Mouse (Mus musculus): Measurements from ENCODE around the gene Exog.
A peak's percentile ranks its signal among the peaks of the same experiment; 100 is the strongest.

The Exog gene

GRCm38 (mm10) chr9:119444738-119445429, at the start of gene Exog:
Exog (plus strand) TSS chr9:119444943.
- DNase-seq (ENCODE audit: low spot score) = peak; percentile 98

DNA sequence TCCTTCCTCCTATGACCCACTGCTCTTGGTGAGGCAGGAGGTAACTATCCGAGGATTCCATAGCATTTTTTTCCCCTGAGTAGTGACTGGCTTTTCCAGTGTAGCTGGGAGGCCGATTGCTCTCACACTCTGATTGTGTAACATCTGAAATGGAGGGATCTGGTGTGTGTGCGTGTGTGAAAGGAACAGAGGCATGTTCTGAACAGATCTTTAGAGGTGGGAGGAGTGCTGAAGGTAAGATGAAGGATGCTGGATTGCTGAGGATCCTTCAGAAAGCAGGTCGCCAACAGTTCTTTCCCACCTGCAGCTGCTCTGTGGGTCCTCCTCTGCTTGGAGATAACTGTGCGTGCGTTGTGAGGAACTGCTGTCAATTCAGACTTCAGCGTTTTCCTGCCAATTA, 43.4 kb upstream of the Exog start:
- DNase-seq (ENCODE audit: low spot score) = no peak

DNA sequence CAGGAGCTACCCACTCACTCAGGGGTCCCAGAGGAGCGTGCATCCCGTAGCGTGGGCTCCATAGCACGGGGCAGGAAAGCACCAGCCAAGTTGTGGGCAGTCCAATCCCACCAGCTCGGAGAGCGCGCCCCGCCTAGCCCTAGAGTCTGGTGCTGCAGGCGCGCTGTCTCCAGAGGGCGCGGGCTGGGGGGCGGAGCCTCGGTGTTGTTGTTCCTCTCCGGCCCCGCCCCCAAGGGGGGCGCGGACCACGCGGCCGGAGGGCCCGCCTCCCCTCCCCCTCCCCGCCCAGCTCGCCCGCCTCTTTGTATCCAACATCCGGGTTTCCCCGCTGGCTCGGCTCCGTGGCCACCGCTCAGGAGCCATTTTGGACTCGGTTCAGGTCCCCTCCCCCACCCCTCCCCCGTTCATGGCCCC, 42.9 kb upstream of the Exog start, which contains the start of gene Acvr2b:
Gene Acvr2b (plus strand): TSS at position 318 of the 414 bp plus-strand sequence.
- peak; percentile 96 for DNase-seq (ENCODE audit: low spot score)

DNA sequence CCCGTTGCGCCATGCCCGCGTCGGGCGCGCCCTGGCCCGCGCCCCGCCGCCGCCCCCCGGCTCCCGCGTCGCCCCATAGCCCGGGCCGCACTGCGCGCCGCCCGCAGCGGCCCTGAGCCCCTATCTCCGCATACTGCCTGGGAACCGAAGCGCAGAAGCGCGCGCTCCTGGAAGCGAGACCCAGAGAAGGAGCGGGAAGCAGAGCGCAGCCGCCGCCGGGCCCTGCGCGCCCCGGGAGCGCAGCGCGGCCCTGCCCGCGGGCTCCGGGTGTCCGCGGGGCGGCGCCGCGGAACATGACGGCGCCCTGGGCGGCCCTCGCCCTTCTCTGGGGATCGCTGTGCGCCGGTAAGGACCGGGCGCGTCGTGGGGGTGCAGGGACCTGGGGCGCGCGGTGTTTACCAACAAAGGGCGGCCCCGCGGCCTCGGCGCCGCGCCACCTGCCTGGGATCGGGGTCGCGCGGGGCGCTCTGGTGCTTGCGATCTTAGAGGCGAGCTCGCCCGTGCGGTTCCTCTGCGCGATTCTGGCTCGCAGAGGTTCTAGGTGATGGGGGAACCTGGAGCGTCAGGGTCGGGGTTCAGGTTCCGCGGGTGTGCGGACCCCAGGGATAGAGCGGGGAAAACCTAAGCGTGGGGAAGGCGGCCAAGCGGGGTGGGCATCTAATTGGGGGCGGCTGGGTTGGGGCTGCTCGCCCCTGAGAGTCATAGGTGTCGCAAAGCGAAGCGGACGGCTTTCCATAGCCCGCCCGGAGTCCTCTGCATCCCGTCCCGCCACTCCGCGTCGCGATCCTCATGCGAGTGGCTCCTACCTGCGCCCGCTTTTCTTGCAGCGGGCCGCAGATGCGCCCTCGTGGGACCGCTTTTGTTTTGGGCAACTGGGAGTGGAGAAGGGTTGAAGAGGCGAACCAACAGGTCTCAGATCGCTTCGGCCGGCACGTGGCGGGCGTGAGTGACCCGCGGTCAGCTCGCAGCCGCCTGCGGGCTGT, 42.2 kb upstream of the Exog start:
- peak; percentile 42 for DNase-seq (ENCODE audit: low spot score)

DNA sequence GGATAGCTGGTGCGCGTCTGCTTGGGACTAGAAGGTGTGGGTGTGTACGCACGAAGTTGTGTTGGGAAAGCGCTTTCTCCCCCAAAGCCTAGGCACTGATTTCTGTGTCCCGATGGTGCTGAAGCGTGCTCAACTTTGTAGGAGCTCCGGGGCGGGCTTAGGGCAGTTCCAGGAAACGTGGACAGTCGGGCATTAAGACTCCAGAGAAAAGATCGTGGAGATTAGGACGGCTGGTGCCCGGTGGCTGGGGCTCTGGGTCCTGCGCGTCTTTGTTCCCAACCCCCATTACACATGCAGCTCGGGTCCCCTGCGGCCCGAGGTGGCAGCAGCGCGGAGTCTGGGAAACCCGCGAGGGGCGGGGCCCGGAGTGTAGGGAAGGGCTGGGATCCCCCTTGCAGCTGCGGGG, 41.5 kb upstream of the Exog start:
- DNase-seq (ENCODE audit: low spot score) = peak; percentile 24

GRCm38 (mm10) chr9:119404090-119404489, 40.7 kb upstream of the Exog start:
- no peak for DNase-seq (ENCODE audit: low spot score)

DNA sequence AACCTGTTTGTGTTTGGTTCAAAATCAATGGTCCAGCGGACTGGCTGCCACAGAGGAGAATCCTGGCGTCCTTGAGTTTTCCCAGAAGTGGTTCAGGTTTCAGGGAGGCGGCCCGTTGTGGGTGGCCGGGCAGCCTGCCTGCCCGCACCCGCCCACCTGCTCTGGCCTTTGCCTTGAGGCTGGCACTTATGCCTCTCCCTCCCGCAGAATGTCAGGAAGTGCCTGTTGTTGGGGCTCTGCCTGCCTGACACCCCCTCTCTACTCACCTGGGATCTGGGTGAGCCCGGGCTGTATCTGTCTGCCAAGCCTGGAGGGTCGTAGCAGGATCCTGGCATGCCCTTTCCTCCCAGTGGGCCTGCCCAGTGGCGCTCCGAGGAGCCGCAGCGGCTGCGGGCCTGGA, 36.9 kb upstream of the Exog start:
- no peak for DNase-seq (ENCODE audit: low spot score)

GRCm38 (mm10) chr9:119408898-119409664, 35.7 kb upstream of the Exog start:
- DNase-seq (ENCODE audit: low spot score) = no peak

DNA sequence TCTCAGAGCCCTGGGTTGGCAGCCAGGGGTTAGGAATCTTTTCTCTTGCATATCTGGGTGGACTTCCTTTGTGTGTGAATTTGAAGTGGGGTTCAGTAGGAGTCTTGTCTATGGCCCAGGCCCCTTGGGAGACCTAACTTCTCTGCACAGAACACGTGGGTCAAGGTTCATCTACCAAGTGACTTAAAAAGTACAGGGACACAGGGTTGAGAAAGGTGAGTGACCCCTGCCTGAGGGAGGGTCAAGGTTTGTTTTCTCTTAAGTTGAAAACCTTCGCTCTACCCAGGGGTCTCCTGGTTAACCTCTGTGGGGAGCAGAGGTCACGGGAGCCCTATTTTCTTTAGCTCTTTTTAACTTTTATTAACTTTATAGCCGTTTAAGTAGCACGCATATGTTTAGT, 34.9 kb upstream of the Exog start:
- DNase-seq (ENCODE audit: low spot score) = no peak

DNA sequence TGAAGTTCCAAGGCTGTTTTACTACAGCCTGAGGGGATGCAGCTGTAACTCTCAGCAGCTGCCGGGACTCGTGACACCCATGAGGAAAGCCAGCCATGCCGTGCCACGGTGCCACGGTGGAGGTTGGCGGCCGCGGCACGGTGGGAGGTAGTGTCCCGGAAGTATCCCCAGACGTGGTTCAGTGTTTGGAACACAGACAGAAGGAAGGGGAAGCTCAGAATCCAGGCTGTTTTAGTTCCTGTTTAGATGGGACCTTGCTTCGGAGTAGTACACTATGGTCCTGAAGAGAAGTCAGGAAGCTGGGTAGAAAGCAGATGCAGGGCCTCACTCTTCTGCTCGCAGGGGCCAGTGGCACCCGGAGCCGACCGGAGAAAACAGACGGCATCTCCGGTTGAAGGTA, 26.7 kb upstream of the Exog start:
- DNase-seq (ENCODE audit: low spot score) = no peak

- DNase-seq (ENCODE audit: low spot score) = no peak
Observed at GRCm38 (mm10) chr9:119419852-119420438, 24.8 kb upstream of the Exog start.

DNA sequence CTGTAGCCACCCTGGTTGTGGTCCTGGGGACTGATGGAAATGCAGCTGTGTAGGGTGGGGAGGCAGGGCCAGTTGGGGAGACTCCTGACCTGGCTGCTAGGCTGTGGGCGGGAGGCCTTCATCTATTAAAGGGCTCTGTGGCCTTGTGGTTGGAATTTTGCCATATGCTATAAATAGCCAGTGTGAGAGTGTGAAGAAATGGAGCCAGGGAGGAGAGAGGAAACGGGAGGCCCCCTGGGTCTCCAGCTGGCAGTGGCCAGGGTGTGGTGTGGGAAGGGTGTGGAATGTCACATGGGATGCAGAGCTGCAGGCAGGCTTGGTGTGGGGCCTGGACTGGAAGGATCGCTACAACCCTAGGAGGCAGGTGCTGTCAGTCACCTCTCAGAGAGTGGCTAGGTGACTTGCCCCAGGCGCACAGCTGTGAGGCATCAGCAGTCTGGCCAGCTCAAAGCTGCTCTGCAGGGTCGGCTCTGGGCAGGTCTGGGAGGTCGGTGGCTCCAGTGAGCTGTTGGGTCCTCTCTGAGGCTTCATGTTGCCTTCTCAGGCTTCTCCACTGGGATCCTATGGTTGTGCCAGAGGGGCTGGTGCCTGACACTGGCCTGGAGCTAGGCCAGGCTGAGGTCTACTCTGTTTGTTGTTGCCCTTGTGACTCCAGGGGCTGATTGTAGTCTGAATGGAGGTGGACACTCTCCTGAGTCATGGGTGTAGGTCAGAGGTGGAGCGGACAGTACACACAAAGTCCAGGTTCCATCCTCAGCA, 19.3 kb upstream of the Exog start:
- no peak for DNase-seq (ENCODE audit: low spot score)

DNA sequence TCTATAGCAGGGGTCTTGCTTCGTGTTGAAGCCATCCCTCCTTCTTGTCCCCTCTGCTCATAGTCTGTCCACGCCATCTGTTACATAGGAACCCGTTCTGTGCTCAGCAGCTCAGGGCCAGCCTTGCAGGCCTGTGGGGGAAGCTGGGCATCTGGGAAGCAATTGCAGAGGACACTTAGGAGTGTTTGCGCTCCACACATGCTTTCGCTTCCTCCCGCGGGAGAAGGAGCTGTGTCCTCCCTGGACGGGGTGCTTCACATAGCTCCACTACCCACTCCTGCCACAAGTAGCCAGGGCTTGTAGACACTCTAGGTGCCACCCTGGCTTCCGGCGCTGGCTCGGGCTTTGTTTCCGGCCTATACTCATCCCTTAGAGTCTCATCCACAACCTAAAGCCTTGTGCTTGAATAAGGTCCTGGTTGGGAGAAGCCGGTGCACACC, 18.7 kb upstream of the Exog start:
- no peak for DNase-seq (ENCODE audit: low spot score)

- no peak for DNase-seq (ENCODE audit: low spot score)
Observed at GRCm38 (mm10) chr9:119426483-119426882, 18.3 kb upstream of the Exog start.

DNA sequence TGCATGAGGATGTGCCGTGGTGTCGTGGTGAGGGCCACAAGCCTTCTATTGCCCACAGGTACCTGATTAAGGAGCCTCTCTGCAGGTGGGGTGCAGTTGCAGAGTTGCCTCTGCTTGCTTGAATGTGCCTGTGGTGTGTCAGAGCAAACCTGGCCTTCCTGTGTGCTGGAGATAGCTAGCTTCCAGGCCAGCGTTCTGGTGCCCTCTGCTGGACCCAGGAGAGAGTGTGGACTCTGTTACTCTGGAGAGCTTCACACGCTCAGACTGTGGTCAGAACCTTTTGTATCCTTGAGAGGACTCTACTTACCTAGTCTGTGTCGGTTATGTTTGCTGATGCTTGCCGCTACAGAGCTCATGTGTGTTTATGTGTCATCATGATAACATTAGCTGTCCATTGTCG, 14.4 kb upstream of the Exog start:
- peak; percentile 87 for DNase-seq (ENCODE audit: low spot score)

GRCm38 (mm10) chr9:119435855-119436254, 8.9 kb upstream of the Exog start:
- DNase-seq (ENCODE audit: low spot score) = no peak

- DNase-seq (ENCODE audit: low spot score) = no peak
Observed at GRCm38 (mm10) chr9:119438065-119438464, 6.7 kb upstream of the Exog start.

DNA sequence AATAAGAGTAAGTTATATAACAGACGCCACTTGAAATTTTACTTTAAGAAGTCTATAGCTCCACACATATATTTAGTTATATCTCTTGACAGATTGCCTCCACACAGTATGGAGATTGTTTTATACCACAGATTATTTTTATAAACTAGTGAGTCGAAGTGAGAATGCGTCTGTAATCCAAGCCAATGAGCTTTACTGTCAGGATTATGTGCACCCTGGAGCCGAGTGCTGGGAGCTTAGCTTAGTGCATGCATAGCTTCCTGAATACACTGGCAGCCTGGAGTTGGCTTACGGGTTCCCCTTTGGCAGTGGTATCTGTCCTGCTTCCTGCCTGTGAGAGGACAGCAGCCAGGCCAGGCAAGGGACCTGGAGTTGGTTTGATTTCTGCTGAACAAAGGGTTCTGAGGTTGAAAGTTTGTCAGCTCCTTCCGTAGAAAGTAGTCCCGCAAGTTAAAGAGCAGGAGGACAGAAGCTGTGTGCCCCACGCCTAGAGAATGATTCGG, 6.2 kb upstream of the Exog start:
- DNase-seq (ENCODE audit: low spot score) = no peak

GRCm38 (mm10) chr9:119445737-119446136, 994 bp downstream of the Exog start:
- no peak for DNase-seq (ENCODE audit: low spot score)

DNA sequence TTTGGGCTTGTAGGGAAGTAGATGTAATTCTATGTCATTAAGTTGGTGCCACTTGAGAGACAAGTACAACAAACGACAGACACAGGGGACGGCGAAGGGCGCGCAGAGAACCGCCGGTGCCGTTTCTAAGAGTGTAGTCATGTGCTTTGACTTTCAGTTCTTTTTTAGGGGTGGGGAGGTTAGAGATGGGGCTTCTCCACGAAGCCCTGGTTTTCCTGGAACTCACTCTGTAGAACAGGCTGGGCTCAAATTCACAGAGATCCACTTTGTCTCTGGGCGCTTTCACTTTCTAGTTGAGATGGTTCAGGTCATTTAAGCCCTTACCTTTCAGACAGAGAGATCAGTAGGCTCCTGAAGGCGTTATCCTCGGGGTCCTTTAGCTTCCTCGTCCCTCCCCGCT, 11.2 kb downstream of the Exog start:
- no peak for DNase-seq (ENCODE audit: low spot score)

- no peak for DNase-seq (ENCODE audit: low spot score)
Observed at GRCm38 (mm10) chr9:119457122-119457521, 12.4 kb downstream of the Exog start.
